Mouse (Mus musculus): Measurements from ENCODE around the gene Spsb4. TPM values are rescaled to one million over a fixed set of nuclear protein-coding genes. Genes with fewer than 3 reads are reported as not detected.
A peak's percentile ranks its signal among the peaks of the same experiment; 100 is the strongest.

The Spsb4 gene
- total RNA-seq (2015): 3.1 and 4.4 TPM in 2 replicates
- 4.1 and 4.2 TPM in 2 replicates for total RNA-seq (2017)

GRCm38 (mm10) chr9:97018677-97019147 lies at the start of gene Spsb4:
TSS of gene Spsb4 (minus strand) at chr9:97018843.
- peak; percentile 73 for ATAC-seq (ENCODE audit: poor library complexity, severe bottlenecking)

GRCm38 (mm10) chr9:97067761-97068160 lies 49.1 kb upstream of the Spsb4 start:
- no peak for ATAC-seq (ENCODE audit: poor library complexity, severe bottlenecking)

GRCm38 (mm10) chr9:97065885-97066284 lies 47.2 kb upstream of the Spsb4 start:
- ATAC-seq (ENCODE audit: poor library complexity, severe bottlenecking): no peak

- no peak for ATAC-seq (ENCODE audit: poor library complexity, severe bottlenecking)
These were observed 46.6 kb upstream of the Spsb4 start for GRCm38 (mm10) chr9:97065216-97065615.

- ATAC-seq (ENCODE audit: poor library complexity, severe bottlenecking): no peak
These were observed 45.5 kb upstream of the Spsb4 start for GRCm38 (mm10) chr9:97064161-97064560.

- ATAC-seq (ENCODE audit: poor library complexity, severe bottlenecking): no peak
These were observed 43.1 kb upstream of the Spsb4 start for GRCm38 (mm10) chr9:97061696-97062095.

- ATAC-seq (ENCODE audit: poor library complexity, severe bottlenecking): no peak
These were observed 38.1 kb upstream of the Spsb4 start for GRCm38 (mm10) chr9:97056541-97057338.

GRCm38 (mm10) chr9:97055906-97056305 lies 37.3 kb upstream of the Spsb4 start:
- ATAC-seq (ENCODE audit: poor library complexity, severe bottlenecking): no peak

GRCm38 (mm10) chr9:97051176-97051575 lies 32.5 kb upstream of the Spsb4 start:
- ATAC-seq (ENCODE audit: poor library complexity, severe bottlenecking): no peak

- no peak for ATAC-seq (ENCODE audit: poor library complexity, severe bottlenecking)
These were observed 27.6 kb upstream of the Spsb4 start for GRCm38 (mm10) chr9:97046240-97046639.

GRCm38 (mm10) chr9:97041633-97042032 lies 23.0 kb upstream of the Spsb4 start:
- no peak for ATAC-seq (ENCODE audit: poor library complexity, severe bottlenecking)

GRCm38 (mm10) chr9:97038010-97038409 lies 19.4 kb upstream of the Spsb4 start:
- no peak for ATAC-seq (ENCODE audit: poor library complexity, severe bottlenecking)

- ATAC-seq (ENCODE audit: poor library complexity, severe bottlenecking): no peak
These were observed 18.0 kb upstream of the Spsb4 start for GRCm38 (mm10) chr9:97036656-97037055.

GRCm38 (mm10) chr9:97027361-97027760 lies 8.7 kb upstream of the Spsb4 start:
- no peak for ATAC-seq (ENCODE audit: poor library complexity, severe bottlenecking)

- ATAC-seq (ENCODE audit: poor library complexity, severe bottlenecking): no peak
These were observed 7.4 kb upstream of the Spsb4 start for GRCm38 (mm10) chr9:97026006-97026405.

- ATAC-seq (ENCODE audit: poor library complexity, severe bottlenecking): no peak
These were observed 5.8 kb upstream of the Spsb4 start for GRCm38 (mm10) chr9:97024451-97024850.

GRCm38 (mm10) chr9:97022948-97023347 lies 4.3 kb upstream of the Spsb4 start:
- ATAC-seq (ENCODE audit: poor library complexity, severe bottlenecking): no peak

- ATAC-seq (ENCODE audit: poor library complexity, severe bottlenecking): no peak
These were observed 3.7 kb upstream of the Spsb4 start for GRCm38 (mm10) chr9:97022371-97022770.

GRCm38 (mm10) chr9:97020152-97020551 lies 1.5 kb upstream of the Spsb4 start:
- peak; percentile 53 for ATAC-seq (ENCODE audit: poor library complexity, severe bottlenecking)

GRCm38 (mm10) chr9:97019686-97020085 lies 1.0 kb upstream of the Spsb4 start:
- no peak for ATAC-seq (ENCODE audit: poor library complexity, severe bottlenecking)

GRCm38 (mm10) chr9:97019231-97019630 lies 588 bp upstream of the Spsb4 start:
- ATAC-seq (ENCODE audit: poor library complexity, severe bottlenecking): no peak

GRCm38 (mm10) chr9:97017811-97018641 lies 617 bp downstream of the Spsb4 start:
- peak; percentile 43 for ATAC-seq (ENCODE audit: poor library complexity, severe bottlenecking)
